Mouse (Mus musculus): ENCODE data around the gene Srsf2.
A peak's percentile ranks its signal among the peaks of the same experiment; 100 is the strongest.
"Not testable (repeated sequence)": the region's sequence is repeated elsewhere in the genome, so short reads cannot be mapped to it uniquely, and the experiment has no call there.

Srsf2 gene

GRCm38 (mm10) chr11:116827534-116828165 is 25.2 kb downstream of the Srsf2 start, which contains the start of gene Mxra7:
Gene Mxra7, minus strand, starts transcription at chr11:116828046.
- peak in 1 of 2 experiments; percentile 53 for DNase-seq (ENCODE audit: low spot score in 2 of 2)

- no peak for DNase-seq (ENCODE audit: low spot score in 2 of 2)
Observed at GRCm38 (mm10) chr11:116826550-116827504, 26.1 kb downstream of the Srsf2 start.

- no peak for DNase-seq (ENCODE audit: low spot score in 2 of 2)
Observed at GRCm38 (mm10) chr11:116825230-116825629, 27.7 kb downstream of the Srsf2 start.

GRCm38 (mm10) chr11:116823885-116824284 is 29.0 kb downstream of the Srsf2 start:
- DNase-seq (ENCODE audit: low spot score in 2 of 2): not testable (repeated sequence)

- no peak for DNase-seq (ENCODE audit: low spot score in 2 of 2)
Observed at GRCm38 (mm10) chr11:116823255-116823654, 29.6 kb downstream of the Srsf2 start.

GRCm38 (mm10) chr11:116822626-116823025 is 30.3 kb downstream of the Srsf2 start:
- DNase-seq (ENCODE audit: low spot score in 2 of 2): no peak

- no peak for DNase-seq (ENCODE audit: low spot score in 2 of 2)
Observed at GRCm38 (mm10) chr11:116822215-116822614, 30.7 kb downstream of the Srsf2 start.

GRCm38 (mm10) chr11:116821057-116821940 is 31.6 kb downstream of the Srsf2 start:
- no peak for DNase-seq (ENCODE audit: low spot score in 2 of 2)

GRCm38 (mm10) chr11:116819932-116820593 is 32.8 kb downstream of the Srsf2 start:
- no peak for DNase-seq (ENCODE audit: low spot score in 2 of 2)

GRCm38 (mm10) chr11:116818722-116819121 is 34.2 kb downstream of the Srsf2 start:
- no peak for DNase-seq (ENCODE audit: low spot score in 2 of 2)

- no peak for DNase-seq (ENCODE audit: low spot score in 2 of 2)
Observed at GRCm38 (mm10) chr11:116817567-116817966, 35.3 kb downstream of the Srsf2 start.

GRCm38 (mm10) chr11:116816769-116817168 is 36.1 kb downstream of the Srsf2 start:
- no peak for DNase-seq (ENCODE audit: low spot score in 2 of 2)

GRCm38 (mm10) chr11:116814884-116815415 is 37.9 kb downstream of the Srsf2 start:
- no peak for DNase-seq (ENCODE audit: low spot score in 2 of 2)

GRCm38 (mm10) chr11:116814076-116814883 is 38.6 kb downstream of the Srsf2 start:
- no peak for DNase-seq (ENCODE audit: low spot score in 2 of 2)

GRCm38 (mm10) chr11:116813610-116814009 is 39.3 kb downstream of the Srsf2 start:
- no peak for DNase-seq (ENCODE audit: low spot score in 2 of 2)

GRCm38 (mm10) chr11:116812793-116813529 is 39.9 kb downstream of the Srsf2 start:
- no peak for DNase-seq (ENCODE audit: low spot score in 2 of 2)

- peak in 1 of 2 experiments; percentile 52 for DNase-seq (ENCODE audit: low spot score in 2 of 2)
Observed at GRCm38 (mm10) chr11:116810983-116811901, 41.7 kb downstream of the Srsf2 start.

- DNase-seq (ENCODE audit: low spot score in 2 of 2): no peak
Observed at GRCm38 (mm10) chr11:116810528-116810927, 42.4 kb downstream of the Srsf2 start.

Measured in thymus, postnatal 10 days (tissue).